Mouse (Mus musculus): ENCODE measurements around the gene Spty2d1.

GRCm38 (mm10) chr7:46964070-46964469, 44.1 kb downstream of the Spty2d1 start:
- TF ChIP-seq USF1 (IDR thresholded peaks at IDR 0.05; ENCODE audit: low read depth, low read length) (no peak), ZMIZ1 (IDR thresholded peaks at IDR 0.05; ENCODE audit: low read depth, low read length) (no peak), POLR2A (IDR thresholded peaks at IDR 0.05; ENCODE audit: control insufficient read depth in 1 of 2, insufficient read depth in 1 of 2, low read depth in 1 of 2, low read length in 2 of 2, poor library complexity in 1 of 2) (no peak), NELFE (IDR thresholded peaks at IDR 0.05; ENCODE audit: low read depth, low read length) (0 out of 2 replicates have a peak, but pooled peaks have one; percentile 21), CTCF (IDR thresholded peaks at IDR 0.05 in 2 of 3, conservative IDR thresholded peaks at IDR 0.05 in 1 of 3; ENCODE audit: control insufficient read depth in 1 of 3, insufficient read depth in 1 of 3, low read depth in 2 of 3, low read length in 3 of 3, poor library complexity in 1 of 3, severe bottlenecking in 1 of 3) (no peak), BHLHE40 (IDR thresholded peaks at IDR 0.05; ENCODE audit: borderline replicate concordance, low read depth, low read length) (no peak), ZNF384 (IDR thresholded peaks at IDR 0.05; ENCODE audit: low read depth, low read length) (no peak)
